Mouse (Mus musculus) testis, adult 2 months (tissue): Measurements from ENCODE around the gene Pir.

Experiments used
- CTCF ChIP-seq: fragments of 200-500 bp; IDR thresholded peaks from 2 replicates; pipeline ENCODE4 v1.5.1; 2012; ENCODE audit warnings: low read depth, mild to moderate bottlenecking, inconsistent platforms, low read length, moderate library complexity; ENCODE audit not compliant: control insufficient read depth, insufficient read depth, insufficient replicate concordance
- POLR2A ChIP-seq: fragments of 200-500 bp; IDR thresholded peaks from 2 replicates; pipeline ENCODE4 v1.6.1; 2012; ENCODE audit warnings: low read depth, mild to moderate bottlenecking, inconsistent platforms, low read length, moderate library complexity; ENCODE audit not compliant: control insufficient read depth

- TF ChIP-seq CTCF (no peak), POLR2A (no peak)
Observed at GRCm38 (mm10) chrX:164320031-164320430, 50.9 kb downstream of the Pir start.
